Mouse (Mus musculus): Measurements from ENCODE around the gene Rpp30.

The Rpp30 gene

GRCm38 (mm10) chr19:36128440-36128839, 44.9 kb downstream of the Rpp30 start:
- no peak for DNase-seq (ENCODE audit: low spot score in 2 of 2)

GRCm38 (mm10) chr19:36129213-36129612, 45.7 kb downstream of the Rpp30 start:
- no peak for DNase-seq (ENCODE audit: low spot score in 2 of 2)

GRCm38 (mm10) chr19:36129643-36130042, 46.1 kb downstream of the Rpp30 start:
- DNase-seq (ENCODE audit: low spot score in 2 of 2) = no peak

- no peak for DNase-seq (ENCODE audit: low spot score in 2 of 2)
Measured at GRCm38 (mm10) chr19:36130181-36130580, 46.7 kb downstream of the Rpp30 start.

- DNase-seq (ENCODE audit: low spot score in 2 of 2) = no peak
Measured at GRCm38 (mm10) chr19:36131990-36132389, 48.5 kb downstream of the Rpp30 start.

- no peak for DNase-seq (ENCODE audit: low spot score in 2 of 2)
Measured at GRCm38 (mm10) chr19:36133064-36133463, 49.5 kb downstream of the Rpp30 start.

- no peak for DNase-seq (ENCODE audit: low spot score in 2 of 2)
Measured at GRCm38 (mm10) chr19:36133731-36134130, 50.2 kb downstream of the Rpp30 start.

- no peak for DNase-seq (ENCODE audit: low spot score in 2 of 2)
Measured at GRCm38 (mm10) chr19:36143571-36143970, 60.1 kb downstream of the Rpp30 start.

- no peak for DNase-seq (ENCODE audit: low spot score in 2 of 2)
Measured at GRCm38 (mm10) chr19:36148578-36148977, 65.1 kb downstream of the Rpp30 start.

- DNase-seq (ENCODE audit: low spot score in 2 of 2) = peak in 1 of 2 experiments; percentile 3
Measured at GRCm38 (mm10) chr19:36150241-36151007, 66.9 kb downstream of the Rpp30 start.
